Mouse (Mus musculus): Measurements from ENCODE around the gene Zfp991. TPM values are rescaled to one million over a fixed set of nuclear protein-coding genes. Genes with fewer than 3 reads are reported as not detected.
"Not testable (repeated sequence)": the region's sequence is repeated elsewhere in the genome, so short reads cannot be mapped to it uniquely, and the experiment has no call there.

The Zfp991 gene
- 1 to 10 TPM; 8.9 to 9.9 TPM for total RNA-seq (2021)
- long read RNA-seq, experiment 1, partial matches to known transcripts, result 0 of 3 reads
- long read RNA-seq, experiment 1, other reads (novel, unspliced or antisense), result 3 of 3 reads
- long read RNA-seq, experiment 2, partial matches to known transcripts, result 0 of 3 reads
- long read RNA-seq, experiment 2, other reads (novel, unspliced or antisense), result 3 of 3 reads

DNA sequence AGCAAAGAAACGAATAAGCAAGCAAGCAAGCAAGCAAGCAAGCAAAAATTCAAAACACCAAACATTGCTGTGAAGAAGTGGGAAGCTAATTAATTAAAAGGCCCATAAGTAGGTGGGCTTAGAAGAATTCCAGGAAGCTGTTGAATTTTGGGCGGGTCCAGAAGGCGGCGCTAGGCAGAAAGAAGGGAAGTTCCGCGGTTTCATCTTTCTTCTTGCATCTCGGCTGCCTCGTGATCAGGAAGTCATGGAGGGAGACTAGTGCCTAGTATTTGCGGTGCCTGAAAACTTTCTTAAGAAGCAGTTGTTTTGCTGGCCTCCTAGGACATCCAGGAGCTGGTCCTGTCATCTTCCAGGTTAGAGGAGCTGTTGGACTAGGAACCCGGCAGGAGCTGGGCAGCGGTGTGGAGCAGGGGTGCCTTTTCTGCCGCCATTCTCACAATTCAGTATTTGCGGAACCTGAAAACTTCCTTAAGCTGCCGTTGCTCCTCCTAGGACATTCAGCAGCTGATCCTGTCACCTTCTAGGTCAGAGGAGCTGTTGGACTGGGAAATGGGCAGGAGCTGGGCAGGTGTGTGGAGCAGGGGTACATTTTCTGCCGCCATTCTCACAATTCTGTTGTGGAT lies at the start of gene Zfp991:
TSS of gene Zfp991 (plus strand) at position 202 of the 623 bp plus-strand sequence.
- intact Hi-C loops (cut with DNase I); DNase-seq (ENCODE audit: low spot score in 2 of 2): not testable (repeated sequence)

GRCm38 (mm10) chr4:147095641-147096040 lies 36.2 kb upstream of the Zfp991 start:
- intact Hi-C loops (cut with DNase I); DNase-seq (ENCODE audit: low spot score in 2 of 2): not testable (repeated sequence)

DNA sequence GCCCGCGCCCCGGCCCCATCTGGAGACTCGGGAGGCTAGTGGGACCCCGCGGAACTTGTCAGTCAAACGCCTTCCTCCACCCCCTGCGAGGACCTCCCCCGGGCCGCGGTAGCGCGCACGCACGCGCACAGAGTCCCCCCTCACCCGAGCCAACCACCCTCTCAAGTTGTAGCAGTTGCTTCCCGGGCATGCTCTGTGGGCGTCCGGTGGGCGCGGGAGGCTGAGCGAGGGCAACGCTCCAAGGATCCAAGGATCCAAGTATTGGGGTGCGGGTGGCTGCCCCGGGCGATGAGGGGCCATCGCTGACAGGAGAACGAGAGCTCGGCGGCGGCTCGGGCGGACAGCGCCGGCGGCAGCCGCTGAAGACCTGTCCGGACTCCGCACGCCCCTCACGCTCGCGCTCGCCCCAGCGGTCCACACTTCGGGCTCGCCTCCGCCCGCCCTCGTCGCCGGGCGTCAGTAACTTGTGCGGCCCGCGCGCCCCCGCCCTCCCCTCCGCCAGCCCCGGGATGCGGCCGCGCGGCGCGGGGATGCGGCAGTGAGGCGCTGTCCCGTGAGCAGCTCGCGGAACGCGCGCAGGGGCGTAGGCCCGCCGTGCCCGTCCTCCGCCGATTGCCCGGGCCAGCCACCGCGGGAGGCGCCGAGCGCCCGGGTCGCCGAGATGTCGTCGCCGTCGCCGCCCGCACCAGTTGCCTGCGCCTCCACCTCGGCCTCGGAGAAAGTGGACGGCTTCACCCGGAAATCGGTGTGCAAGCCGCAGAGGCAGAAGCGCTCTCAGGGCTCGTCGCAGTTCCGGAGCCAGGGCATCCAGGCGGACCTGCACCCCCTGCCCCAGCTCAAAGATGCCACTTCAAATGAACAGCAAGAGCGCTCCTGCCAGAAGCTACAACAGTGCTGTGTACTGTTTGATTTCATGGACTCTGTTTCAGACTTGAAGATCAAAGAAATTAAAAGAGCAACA lies 29.9 kb upstream of the Zfp991 start:
- DNase-seq (ENCODE audit: low spot score in 2 of 2); intact Hi-C loops (cut with DNase I): not testable (repeated sequence)

GRCm38 (mm10) chr4:147103814-147104213 lies 28.0 kb upstream of the Zfp991 start:
- intact Hi-C loops (cut with DNase I), result not testable (repeated sequence)
- DNase-seq (ENCODE audit: low spot score in 2 of 2), result peak in 1 of 2 experiments; percentile 8

DNA sequence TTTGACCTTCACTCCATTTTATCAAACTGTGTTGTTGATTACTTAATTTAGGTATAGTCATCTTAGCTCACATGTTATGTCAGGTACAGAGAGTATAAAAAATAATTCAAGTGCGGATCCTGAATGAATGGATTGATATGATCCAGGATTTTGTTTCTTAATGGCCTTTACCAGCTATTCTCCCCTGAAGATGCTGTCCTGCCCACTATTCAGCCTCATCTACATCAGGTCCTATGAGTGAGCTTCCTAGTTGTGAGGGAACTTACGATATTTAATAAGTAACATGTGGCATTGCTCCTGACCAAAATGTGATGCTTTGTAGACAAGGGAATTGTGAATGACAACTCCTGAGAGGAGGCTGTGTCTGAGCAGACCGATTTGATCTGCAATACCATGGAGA lies 14.0 kb upstream of the Zfp991 start:
- intact Hi-C loops (cut with DNase I), result not testable (repeated sequence)

DNA sequence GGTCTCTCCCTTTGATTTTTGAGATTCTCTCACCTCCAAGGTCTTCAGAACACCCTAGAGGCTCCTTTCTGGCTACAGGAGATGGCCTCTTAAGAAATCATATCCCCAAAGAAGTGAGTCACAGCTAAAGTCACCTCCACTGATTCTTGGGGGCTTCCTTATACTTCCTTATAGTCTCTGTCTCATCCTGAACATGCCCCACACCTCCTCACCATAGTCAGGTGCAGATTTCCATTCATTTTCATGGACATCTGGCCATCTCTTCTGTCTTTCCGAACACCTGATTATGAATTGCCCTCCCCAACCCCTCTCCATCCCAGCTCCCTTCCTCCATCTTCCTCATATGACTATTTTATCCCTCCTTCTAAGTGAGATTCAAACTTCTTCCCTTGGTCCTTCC lies 9.6 kb upstream of the Zfp991 start:
- intact Hi-C loops (cut with DNase I); DNase-seq (ENCODE audit: low spot score in 2 of 2): not testable (repeated sequence)

More for the DNA sequence above, 14.0 kb upstream of the Zfp991 start:
- not testable (repeated sequence) for DNase-seq (ENCODE audit: low spot score in 2 of 2)

DNA sequence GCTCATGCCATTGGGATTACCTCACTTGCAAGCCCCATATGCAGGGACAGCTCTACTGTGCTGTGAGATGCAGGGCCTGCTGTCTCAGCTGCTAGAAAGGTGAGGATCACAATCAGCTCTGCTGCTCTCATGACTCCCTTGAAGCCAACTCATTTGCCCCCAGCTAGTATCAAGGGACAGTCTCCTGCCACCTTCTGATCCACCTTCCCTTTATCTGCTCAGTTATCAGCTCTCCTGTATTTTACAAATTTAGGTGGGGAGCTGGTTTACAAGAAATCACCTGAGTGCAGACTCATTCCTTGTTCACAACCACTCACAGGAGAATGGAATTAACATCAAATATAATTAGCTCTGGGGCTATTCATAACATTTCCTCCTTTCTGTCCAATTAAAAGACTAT lies 8.0 kb upstream of the Zfp991 start:
- DNase-seq (ENCODE audit: low spot score in 2 of 2); intact Hi-C loops (cut with DNase I): not testable (repeated sequence)

- intact Hi-C loops (cut with DNase I); DNase-seq (ENCODE audit: low spot score in 2 of 2): not testable (repeated sequence)
These were observed 7.2 kb upstream of the Zfp991 start for GRCm38 (mm10) chr4:147124400-147125306.

DNA sequence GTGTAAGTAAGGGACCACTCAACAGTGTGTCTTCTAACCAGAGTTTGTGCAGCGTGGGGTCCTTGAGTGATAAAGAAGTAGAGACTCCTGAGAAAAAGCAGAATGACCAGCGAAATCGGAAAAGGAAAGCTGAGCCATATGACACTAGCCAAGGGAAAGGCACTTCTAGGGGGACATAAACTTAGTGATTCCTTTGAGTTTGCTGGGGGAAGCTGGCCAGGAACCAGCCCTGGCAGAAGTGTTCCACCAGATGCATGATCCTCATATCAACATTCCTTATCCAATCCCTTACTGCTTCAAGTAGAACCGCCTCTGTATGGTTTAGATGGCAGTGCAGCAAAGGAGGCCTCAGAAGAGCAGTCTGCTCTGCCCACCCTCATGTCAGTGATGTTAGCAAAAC lies 6.5 kb upstream of the Zfp991 start:
- intact Hi-C loops (cut with DNase I); DNase-seq (ENCODE audit: low spot score in 2 of 2): not testable (repeated sequence)

DNA sequence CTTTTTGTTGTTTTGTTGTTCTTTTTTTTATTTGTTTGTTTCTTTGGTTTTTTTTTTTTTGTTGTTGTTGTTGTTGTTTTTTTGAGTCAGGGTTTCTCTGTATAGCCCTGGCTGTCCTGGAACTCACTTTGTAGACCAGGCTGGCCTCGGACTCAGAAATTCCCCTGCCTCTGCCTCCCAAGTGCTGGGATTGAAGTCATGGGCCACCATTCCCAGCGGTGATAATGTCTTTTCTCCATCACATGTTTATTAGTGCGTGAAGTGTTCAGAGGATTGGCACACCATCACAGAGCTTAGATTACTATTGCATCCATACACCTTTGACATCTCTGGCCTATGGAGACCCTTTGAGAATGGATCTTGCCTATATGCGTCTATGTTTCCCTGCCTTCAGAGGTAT lies 6.0 kb upstream of the Zfp991 start:
- intact Hi-C loops (cut with DNase I); DNase-seq (ENCODE audit: low spot score in 2 of 2): not testable (repeated sequence)

- DNase-seq (ENCODE audit: low spot score in 2 of 2); intact Hi-C loops (cut with DNase I): not testable (repeated sequence)
These were observed 5.4 kb upstream of the Zfp991 start for GRCm38 (mm10) chr4:147126435-147126834.

GRCm38 (mm10) chr4:147127137-147127536 lies 4.7 kb upstream of the Zfp991 start:
- intact Hi-C loops (cut with DNase I); DNase-seq (ENCODE audit: low spot score in 2 of 2): not testable (repeated sequence)

DNA sequence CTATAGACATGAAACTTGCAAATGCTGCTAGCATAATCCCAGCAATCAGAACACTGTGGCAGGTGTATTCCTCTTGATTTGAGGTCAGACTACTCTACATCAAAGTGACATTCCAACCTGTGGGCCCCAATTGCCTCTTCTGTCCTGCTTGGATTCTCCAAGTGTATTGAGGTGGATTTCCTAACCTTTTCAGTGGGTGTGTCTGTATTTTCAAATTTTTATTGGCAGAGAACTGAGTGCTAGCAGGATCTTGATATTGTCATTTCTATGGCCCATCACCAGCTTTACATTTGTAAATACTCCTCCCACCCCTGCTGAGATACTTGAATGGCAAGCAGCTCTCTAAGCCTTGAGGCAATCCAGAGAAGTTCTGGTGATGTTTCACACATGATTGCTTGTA lies 3.7 kb upstream of the Zfp991 start:
- intact Hi-C loops (cut with DNase I); DNase-seq (ENCODE audit: low spot score in 2 of 2): not testable (repeated sequence)

- not testable (repeated sequence) for DNase-seq (ENCODE audit: low spot score in 2 of 2)
These were observed 1.8 kb downstream of the Zfp991 start for GRCm38 (mm10) chr4:147133596-147133995.

GRCm38 (mm10) chr4:147141757-147142156 lies 9.9 kb downstream of the Zfp991 start:
- intact Hi-C loops (cut with DNase I); DNase-seq (ENCODE audit: low spot score in 2 of 2): not testable (repeated sequence)

More at GRCm38 (mm10) chr4:147133596-147133995, 1.8 kb downstream of the Zfp991 start:
- intact Hi-C loops (cut with DNase I), result not testable (repeated sequence)

DNA sequence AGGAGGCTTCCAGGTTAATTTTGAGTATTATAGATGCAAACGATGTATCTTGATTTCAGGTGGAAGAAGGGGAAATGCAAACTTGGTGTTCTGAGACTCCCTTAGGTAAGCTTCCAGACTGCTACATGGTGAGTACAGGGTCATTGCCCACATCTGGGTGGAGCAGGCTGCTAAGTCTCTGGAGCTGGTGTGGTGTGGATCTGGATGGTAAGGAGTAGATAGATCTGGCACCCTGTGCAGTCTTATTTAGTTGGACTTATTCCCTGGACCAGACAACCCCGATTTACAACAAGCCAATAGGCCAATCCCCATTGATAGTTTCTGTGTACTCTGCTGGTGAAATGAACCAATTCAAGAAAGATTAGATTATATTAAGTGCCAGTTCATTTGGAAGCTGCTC lies 33.4 kb downstream of the Zfp991 start:
- intact Hi-C loops (cut with DNase I); DNase-seq (ENCODE audit: low spot score in 2 of 2): not testable (repeated sequence)

GRCm38 (mm10) chr4:147170547-147170946 lies 38.7 kb downstream of the Zfp991 start:
- intact Hi-C loops (cut with DNase I); DNase-seq (ENCODE audit: low spot score in 2 of 2): not testable (repeated sequence)

DNA sequence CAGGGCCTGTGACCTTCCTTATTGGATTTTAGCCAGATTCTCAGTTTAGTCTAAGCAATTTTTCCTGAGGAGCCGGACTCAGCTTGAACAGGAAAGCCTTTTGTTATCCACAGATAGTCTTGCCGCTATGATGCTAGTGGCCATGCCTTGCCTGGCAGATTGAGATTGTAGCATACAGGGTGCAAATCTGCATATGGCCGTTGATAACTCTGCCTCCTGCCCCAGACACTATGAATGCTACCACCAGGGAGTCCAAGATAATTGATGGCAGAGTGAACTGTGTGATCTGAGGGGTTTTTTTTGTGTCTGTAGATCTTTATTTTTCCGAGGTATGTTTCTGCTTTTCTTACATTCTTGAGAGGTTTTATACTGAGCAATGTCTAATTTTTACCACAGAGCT lies 39.7 kb downstream of the Zfp991 start:
- DNase-seq (ENCODE audit: low spot score in 2 of 2); intact Hi-C loops (cut with DNase I): not testable (repeated sequence)

Measured in left cerebral cortex, postnatal 14 days (tissue).